Mouse (Mus musculus): ENCODE measurements around the gene Gkn2. TPM values are rescaled to one million over a fixed set of nuclear protein-coding genes. Genes with fewer than 3 reads are reported as not detected.
A peak's percentile ranks its signal among the peaks of the same experiment; 100 is the strongest.

Gkn2 gene
- polyA plus RNA-seq, 1 experiment, result not detected

DNA sequence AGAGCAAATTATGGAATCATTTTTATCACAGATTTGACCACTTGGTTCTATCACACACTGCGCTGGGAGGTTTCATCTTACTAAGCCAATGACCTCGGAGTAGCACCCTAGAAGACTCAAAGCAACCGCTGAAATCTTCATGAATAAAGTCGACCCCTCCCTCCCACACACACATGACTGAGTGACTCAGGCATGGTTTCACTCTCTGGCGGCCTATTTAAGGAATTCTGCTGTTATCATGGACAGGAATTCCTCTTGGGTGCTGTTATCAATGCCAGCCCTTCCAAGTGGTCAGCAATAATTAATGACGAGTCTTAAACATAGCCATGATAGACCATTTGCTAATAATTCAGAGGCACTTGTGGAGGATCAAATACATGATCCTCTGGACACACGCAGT is 49.1 kb downstream of the Gkn2 start:
- peaks cover 2% of the 10 kb centered on the region; the same call in 1 of the 2 replicates for H3K4me1 ChIP-seq (ENCODE audit: control insufficient read depth, insufficient read depth, low read length)
- DNase-seq, result no peak
- H3K4me3 ChIP-seq (replicated peaks; ENCODE audit: insufficient read depth, low read depth, low read length), result no peak overlapping the region
- 85% methylated on average over 7 of the region's 7 CpGs for WGBS
- H3K27me3 ChIP-seq (ENCODE audit: control insufficient read depth, insufficient read depth, low read length), result no peaks in the 10 kb centered on the region
- TF ChIP-seq CTCF (IDR thresholded peaks at IDR 0.05; ENCODE audit: borderline replicate concordance, insufficient read depth, low read depth, low read length) (no peak), POLR2A (IDR thresholded peaks at IDR 0.05; ENCODE audit: borderline replicate concordance, insufficient read depth, low read length) (no peak)
- H3K27ac ChIP-seq (ENCODE audit: insufficient read depth, low read length), result no peak overlapping the region

DNA sequence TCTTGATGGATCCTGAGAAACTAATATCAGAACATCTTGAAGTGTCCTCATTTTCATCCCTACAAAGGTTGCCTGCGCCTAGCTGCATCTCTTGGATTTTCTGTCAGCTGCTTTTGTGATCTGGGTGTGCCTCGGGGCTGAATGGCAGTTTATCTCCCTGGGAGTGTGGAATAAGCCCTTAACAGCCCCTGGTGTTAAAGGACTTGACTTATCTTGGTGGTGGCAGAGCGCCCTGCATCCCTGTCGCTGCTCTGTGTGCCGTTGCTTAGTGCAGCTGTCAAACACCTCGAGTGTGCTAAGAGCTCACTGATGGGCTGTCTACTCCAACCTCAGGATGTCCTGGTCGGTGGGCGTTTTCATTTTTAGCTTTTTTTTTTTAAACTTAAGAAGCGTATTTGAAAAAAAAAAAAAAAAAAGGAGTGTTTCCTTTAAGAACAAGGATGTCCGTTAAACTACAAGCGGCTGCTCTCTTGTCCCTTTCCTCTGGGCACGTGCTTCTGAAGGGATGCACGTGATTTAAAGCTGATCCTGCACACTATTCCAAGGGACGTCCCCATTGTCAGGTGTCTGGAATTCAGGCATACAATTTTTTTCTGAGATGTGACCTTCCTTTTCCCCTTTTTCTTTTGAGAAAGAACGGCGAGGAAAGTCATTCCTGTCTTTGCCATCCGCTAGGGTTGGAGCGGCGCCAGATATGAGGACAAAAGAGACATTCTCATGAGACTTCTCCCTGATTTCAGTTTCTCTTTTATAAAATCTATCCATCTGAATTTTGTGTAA is 51.1 kb downstream of the Gkn2 start:
- Histone ChIP-seq H3K27me3 (ENCODE audit: control insufficient read depth, insufficient read depth, low read length) (no peaks in the 10 kb centered on the region; the same call in 1 of the 2 replicates), H3K4me3 (replicated peaks; ENCODE audit: insufficient read depth, low read depth, low read length) (peak overlapping the region; percentile 48), H3K27ac (ENCODE audit: insufficient read depth, low read length) (no peak overlapping the region), H3K4me1 (ENCODE audit: control insufficient read depth, insufficient read depth, low read length) (peaks cover 2% of the 10 kb centered on the region; the same call in 1 of the 2 replicates)
- 16% methylated on average over 19 of the region's 19 CpGs for WGBS
- TF ChIP-seq POLR2A (IDR thresholded peaks at IDR 0.05; ENCODE audit: borderline replicate concordance, insufficient read depth, low read length) (no peak), CTCF (IDR thresholded peaks at IDR 0.05; ENCODE audit: borderline replicate concordance, insufficient read depth, low read depth, low read length) (no peak)
- peak; percentile 12 to 20 for DNase-seq

DNA sequence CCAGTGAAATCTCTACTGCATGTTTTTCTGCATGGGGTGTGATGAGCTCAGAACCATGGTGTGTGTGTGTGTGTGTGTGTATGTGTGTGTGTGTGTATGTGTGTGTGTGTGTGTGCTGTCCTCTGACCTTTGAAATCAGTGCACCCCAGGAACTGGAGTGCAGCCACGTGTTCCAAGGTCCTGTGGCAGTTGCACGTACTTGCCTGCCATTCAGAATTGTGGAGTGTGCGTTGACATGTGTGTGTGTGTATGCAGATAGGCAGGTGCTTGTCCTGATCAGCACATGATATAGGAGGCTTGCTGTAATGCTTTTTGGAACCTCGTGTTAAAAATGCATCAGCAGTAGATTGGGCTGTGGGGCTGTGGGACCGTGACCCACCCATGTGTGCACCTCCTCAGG is 53.8 kb downstream of the Gkn2 start:
- no peak for TF ChIP-seq CTCF (IDR thresholded peaks at IDR 0.05; ENCODE audit: borderline replicate concordance, insufficient read depth, low read depth, low read length)
- H3K4me3 ChIP-seq (replicated peaks; ENCODE audit: insufficient read depth, low read depth, low read length), result no peak overlapping the region
- DNase-seq, result no peak
- WGBS, result 58% methylated on average over 5 of the region's 5 CpGs
- peaks cover 2% of the 10 kb centered on the region; the same call in 1 of the 2 replicates for H3K4me1 ChIP-seq (ENCODE audit: control insufficient read depth, insufficient read depth, low read length)
- H3K27me3 ChIP-seq (ENCODE audit: control insufficient read depth, insufficient read depth, low read length), result no peaks in the 10 kb centered on the region; the same call in 1 of the 2 replicates
- H3K27ac ChIP-seq (ENCODE audit: insufficient read depth, low read length), result no peak overlapping the region

DNA sequence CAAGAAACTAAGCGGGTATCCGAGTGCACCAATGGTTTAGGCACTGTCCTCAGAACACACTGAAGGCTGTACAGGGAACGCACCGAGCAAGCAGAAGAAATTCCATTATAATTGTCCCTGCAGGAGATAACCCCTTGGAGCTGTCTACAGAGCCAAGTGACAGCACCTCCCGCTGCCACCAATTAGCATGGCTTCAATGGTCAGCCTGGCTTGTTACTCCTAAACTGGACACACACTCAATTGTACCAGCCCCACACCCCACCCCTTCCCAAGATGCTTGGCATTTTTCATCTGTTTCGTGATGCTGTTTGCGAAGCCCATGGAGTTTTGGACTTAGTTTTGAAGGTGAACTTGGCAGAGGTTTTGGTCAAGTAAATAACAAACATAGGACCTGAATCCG is 54.5 kb downstream of the Gkn2 start:
- no peak overlapping the region for H3K4me3 ChIP-seq (replicated peaks; ENCODE audit: insufficient read depth, low read depth, low read length)
- WGBS, result 15% methylated on average over 8 of the region's 8 CpGs
- H3K4me1 ChIP-seq (ENCODE audit: control insufficient read depth, insufficient read depth, low read length), result peaks cover 2% of the 10 kb centered on the region; the same call in 1 of the 2 replicates
- TF ChIP-seq POLR2A (IDR thresholded peaks at IDR 0.05; ENCODE audit: borderline replicate concordance, insufficient read depth, low read length) (no peak), CTCF (IDR thresholded peaks at IDR 0.05; ENCODE audit: borderline replicate concordance, insufficient read depth, low read depth, low read length) (no peak)
- no peak overlapping the region for H3K27ac ChIP-seq (ENCODE audit: insufficient read depth, low read length)
- no peaks in the 10 kb centered on the region; the same call in 1 of the 2 replicates for H3K27me3 ChIP-seq (ENCODE audit: control insufficient read depth, insufficient read depth, low read length)
- peak in 1 of 2 experiments; percentile 6 for DNase-seq

DNA sequence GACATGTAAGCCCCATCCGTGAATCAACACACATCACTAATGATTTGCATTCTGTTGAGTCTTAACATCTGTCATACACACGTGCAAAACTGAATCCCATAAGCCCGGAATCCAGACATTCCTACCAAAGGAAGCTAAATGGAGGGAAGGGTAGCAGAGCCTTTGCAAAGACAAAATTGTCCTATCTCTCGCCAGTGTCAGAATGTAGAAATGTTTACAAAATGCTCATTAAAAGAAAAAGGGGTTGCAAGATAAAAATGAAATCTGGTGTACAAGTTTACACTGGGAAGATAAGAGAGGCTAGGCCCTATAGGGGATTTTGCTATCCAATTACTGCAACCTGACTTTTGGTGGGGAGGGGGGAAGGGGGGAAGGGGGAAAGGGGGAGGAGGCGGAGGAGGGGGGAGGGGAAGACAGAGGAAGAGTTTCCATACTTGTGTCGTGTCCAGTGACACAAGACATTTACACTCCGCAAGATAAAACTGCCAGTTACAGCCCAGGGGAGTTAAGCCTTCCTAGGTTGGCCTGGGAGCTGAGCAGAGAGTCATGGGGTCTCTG is 55.4 kb downstream of the Gkn2 start, which contains the start of gene Bmp10:
Gene Bmp10, plus strand, starts transcription at position 508 of the 558 bp plus-strand sequence.
- no peak for TF ChIP-seq POLR2A (IDR thresholded peaks at IDR 0.05; ENCODE audit: borderline replicate concordance, insufficient read depth, low read length)
- TF ChIP-seq CTCF (IDR thresholded peaks at IDR 0.05; ENCODE audit: borderline replicate concordance, insufficient read depth, low read depth, low read length), result no peak

More for the DNA sequence above, 55.4 kb downstream of the Gkn2 start, which contains the start of gene Bmp10:
- 65% methylated on average over 7 of the region's 7 CpGs for WGBS
- H3K4me3 ChIP-seq (replicated peaks; ENCODE audit: insufficient read depth, low read depth, low read length), result no peak within 1 kb of the TSS
- peaks cover 2% of the 10 kb centered on the region; the same call in 1 of the 2 replicates for H3K4me1 ChIP-seq (ENCODE audit: control insufficient read depth, insufficient read depth, low read length)
- no peak within 1 kb of the TSS for H3K27ac ChIP-seq (ENCODE audit: insufficient read depth, low read length)
- DNase-seq, result no peak
- H3K27me3 ChIP-seq (ENCODE audit: control insufficient read depth, insufficient read depth, low read length), result no peaks in the 10 kb centered on the region; the same call in 1 of the 2 replicates

Other genes starting within 250 kb of the Gkn2 start
- gene Antxr1, start 37.5 kb upstream of the Gkn2 start, polyA plus RNA-seq (2012; rRNA removed), result 8.0 and 8.1 TPM in 2 replicates
- gene Gkn1, start 22.4 kb upstream of the Gkn2 start, polyA plus RNA-seq (2012; rRNA removed), result 0.08 and 0.13 TPM in 2 replicates
- 19.9 and 25.1 TPM in 2 replicates for gene Gkn3, start 15.6 kb downstream of the Gkn2 start, polyA plus RNA-seq (2012; rRNA removed)
- gene Bmp10, start 55.6 kb downstream of the Gkn2 start, polyA plus RNA-seq (2012; rRNA removed), result not detected in 2 replicates
- 0.39 and 0.70 TPM in 2 replicates for gene Arhgap25, start 159.9 kb downstream of the Gkn2 start, polyA plus RNA-seq (2012; rRNA removed)
- gene Prokr1, start 217.4 kb downstream of the Gkn2 start, polyA plus RNA-seq (2012; rRNA removed), result 0.03 and 0.13 TPM in 2 replicates